Mouse (Mus musculus): ENCODE measurements at regions not wholly inside any gene's neighbourhood (a gene's known extent, or its start where the extent isn't known, plus 50 kb on each side); places are given as distances from the start of the nearest gene placed in this dataset.
"Not testable (repeated sequence)": the region's sequence is repeated elsewhere in the genome, so short reads cannot be mapped to it uniquely, and the experiment has no call there.

GRCm38 (mm10) chr12:23968968-23969367, 128.1 kb downstream of the 9030624G23Rik start:
- H3K27me3 ChIP-seq (ENCODE audit: control insufficient read depth, insufficient read depth, low read length); H3K9me3 ChIP-seq (replicated peaks; ENCODE audit: control insufficient read depth, low read length); H3K9ac ChIP-seq (ENCODE audit: low read depth, low read length); H3K4me2 ChIP-seq; H3K36me3 ChIP-seq (ENCODE audit: control insufficient read depth, insufficient read depth, low read length); H3K27ac ChIP-seq (ENCODE audit: low read depth, low read length); ATAC-seq (replicated peaks; ENCODE audit: insufficient number of reproducible peaks, low FRiP score, low TSS enrichment); H3K4me1 ChIP-seq (ENCODE audit: control insufficient read depth, insufficient read depth, low read length): not testable (repeated sequence)
- H3K4me3 ChIP-seq (ENCODE audit: low read depth, low read length): 0 out of 2 replicates have a peak overlapping the region, but pooled peaks have one; percentile 26
- WGBS (ENCODE audit: insufficient replicate concordance): no CpG with 5 or more reads among the region's 44 CpGs

All from heart, embryonic 11.5 days (tissue).